ENCODE assay signal across 21 mouse cellular contexts in the genomic region with DNA sequence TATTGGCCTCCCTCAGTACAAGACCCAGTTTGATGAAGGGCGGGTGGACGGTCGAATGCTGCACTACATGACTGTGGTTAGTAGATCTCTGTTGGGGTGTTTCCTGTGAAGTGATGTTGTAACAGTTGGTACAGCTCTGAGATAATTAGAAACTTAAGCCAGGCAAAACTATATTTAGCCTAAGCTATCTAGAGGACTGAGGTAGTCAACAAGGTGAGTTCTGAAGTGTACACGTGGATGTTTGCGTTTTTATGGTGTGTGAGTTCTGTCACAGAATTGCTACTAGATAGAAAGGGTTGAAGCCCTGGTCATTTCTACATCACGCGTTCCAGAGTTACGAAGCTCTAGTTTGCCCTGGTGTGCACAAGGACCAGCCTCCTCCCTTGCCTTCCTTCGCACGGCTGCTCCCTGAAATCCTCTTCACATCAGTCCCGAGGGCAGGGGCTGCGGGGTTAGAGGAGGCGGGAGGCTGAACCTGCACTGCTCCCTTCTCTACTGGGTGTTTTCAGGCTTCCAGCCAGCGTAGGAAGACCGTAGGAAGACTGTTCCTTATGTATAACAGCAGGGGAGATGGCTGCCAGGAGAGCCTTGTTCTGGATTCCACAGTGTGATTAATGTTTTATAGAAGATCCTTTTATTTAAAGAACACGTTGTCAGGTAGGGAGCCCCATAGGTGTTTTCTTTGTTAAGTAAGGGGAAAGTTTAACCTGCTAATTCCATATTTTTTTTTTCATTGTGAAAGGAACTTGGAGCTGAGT. TPM values are rescaled to one million over a fixed set of nuclear protein-coding genes. Genes with fewer than 3 reads are reported as not detected.
DNase-seq lines count a peak whose midpoint lies in the region; ATAC-seq and TF ChIP-seq lines count a peak whose summit lies in the region.
"Had no signal": no experiment of that assay in that cellular context is flagged by ENCODE, and none has a peak within 500 bp of the region (broad histone marks: within the 10 kb centered on the region; RNA-seq: fewer than 3 reads in every experiment).

No protein-coding gene starts in this region.

- 89% methylated on average over 16 of the region's 16 CpGs for WGBS in intestine, embryonic 14.5 days
- WGBS in intestine, postnatal 0 days: 87% methylated on average over 16 of the region's 16 CpGs
- WGBS in heart, postnatal 0 days: 63% methylated on average over 16 of the region's 16 CpGs

- H3K4me2 ChIP-seq in intestine, embryonic 14.5 days (ENCODE audit: low read length): no peak overlapping the region
- no peak overlapping the region for H3K4me2 ChIP-seq in intestine, postnatal 0 days (replicated peaks; ENCODE audit: low read depth)
- H3K4me2 ChIP-seq in heart, postnatal 0 days (ENCODE audit: low read depth, low read length): no peak overlapping the region
- H3K4me2 ChIP-seq: heart, embryonic 13.5 days; hindbrain, embryonic 14.5 days; lung, embryonic 14.5 days had no signal

- peak; percentile 15 to 38 for DNase-seq in cerebellum, postnatal 14 days
- DNase-seq in intestine, embryonic 14.5 days (ENCODE audit: low spot score): peak; percentile 36
- peak; percentile 56 for DNase-seq in brain, adult 2 months (ENCODE audit: low read depth, low spot score)
- peak; percentile 65 for DNase-seq in heart, postnatal 0 days (ENCODE audit: low spot score)
- no peak for DNase-seq in lung, postnatal 4 days
- DNase-seq in cerebellum, adult 18-20 months: no peak
- DNase-seq: B cell, adult 2 months; cerebellum, adult 8-10 months; kidney, adult 11 months; kidney, postnatal 14 days; liver; lung, embryonic 14.5 days; midbrain, embryonic 14.5 days; thymus, postnatal 36 days had no signal

- H3K4me1 ChIP-seq in intestine, embryonic 14.5 days (replicated peaks; ENCODE audit: control insufficient read depth, insufficient read depth, low read length): no peaks in the 10 kb centered on the region
- H3K4me1 ChIP-seq in intestine, postnatal 0 days (replicated peaks; ENCODE audit: control insufficient read depth, insufficient read depth, low read length): no peaks in the 10 kb centered on the region
- peaks cover 16% of the 10 kb centered on the region for H3K4me1 ChIP-seq in heart, postnatal 0 days (ENCODE audit: control insufficient read depth, insufficient read depth)

- no peaks in the 10 kb centered on the region for H3K9me3 ChIP-seq in intestine, embryonic 14.5 days (ENCODE audit: control insufficient read depth, low read length)
- H3K9me3 ChIP-seq in intestine, postnatal 0 days (ENCODE audit: control insufficient read depth): no peaks in the 10 kb centered on the region
- no peaks in the 10 kb centered on the region for H3K9me3 ChIP-seq in heart, postnatal 0 days (replicated peaks; ENCODE audit: control insufficient read depth, low read length)
- H3K9me3 ChIP-seq: heart, embryonic 13.5 days had no signal

- no peak overlapping the region for H3K4me3 ChIP-seq in intestine, embryonic 14.5 days (ENCODE audit: low read depth, low read length)
- H3K4me3 ChIP-seq in intestine, postnatal 0 days (ENCODE audit: low read depth, low read length): no peak overlapping the region
- H3K4me3 ChIP-seq in heart, postnatal 0 days (ENCODE audit: low read depth, low read length): no peak overlapping the region
- H3K4me3 ChIP-seq: heart, embryonic 13.5 days had no signal

- TF ChIP-seq EP300 in heart, postnatal 0 days (IDR thresholded peaks at IDR 0.05; ENCODE audit: low read depth): no peak; the same call in 1 of the 2 replicates

- H3K36me3 ChIP-seq in intestine, embryonic 14.5 days (ENCODE audit: control insufficient read depth, insufficient read depth, low read length): peaks cover 75% of the 10 kb centered on the region
- H3K36me3 ChIP-seq in intestine, postnatal 0 days (ENCODE audit: control insufficient read depth, insufficient read depth): peaks cover 57% of the 10 kb centered on the region
- H3K36me3 ChIP-seq in heart, postnatal 0 days (replicated peaks; ENCODE audit: control insufficient read depth, insufficient read depth, low read length): peaks cover 82% of the 10 kb centered on the region

- no peak overlapping the region for H3K9ac ChIP-seq in intestine, embryonic 14.5 days (ENCODE audit: low read length)
- H3K9ac ChIP-seq in intestine, postnatal 0 days (ENCODE audit: low read depth, low read length): no peak overlapping the region
- H3K9ac ChIP-seq in heart, postnatal 0 days (replicated peaks; ENCODE audit: low read depth, low read length): no peak overlapping the region
- H3K9ac ChIP-seq: heart, embryonic 13.5 days; hindbrain, embryonic 14.5 days; lung, embryonic 14.5 days had no signal

- no peak for TF ChIP-seq CTCF in intestine, postnatal 0 days (IDR thresholded peaks at IDR 0.05; ENCODE audit: low read depth)
- no peak for TF ChIP-seq CTCF in heart, postnatal 0 days (IDR thresholded peaks at IDR 0.05; ENCODE audit: low read depth)

- no peak overlapping the region for H3K27ac ChIP-seq in intestine, embryonic 14.5 days (ENCODE audit: low read depth)
- H3K27ac ChIP-seq in intestine, postnatal 0 days (ENCODE audit: low read depth, low read length): no peak overlapping the region
- peak overlapping the region; percentile 80 for H3K27ac ChIP-seq in heart, postnatal 0 days (ENCODE audit: low read depth)
- H3K27ac ChIP-seq: heart, embryonic 13.5 days; hindbrain, embryonic 14.5 days had no signal

- no peaks in the 10 kb centered on the region for H3K27me3 ChIP-seq in intestine, embryonic 14.5 days (replicated peaks; ENCODE audit: control insufficient read depth, insufficient read depth, low read length)
- no peaks in the 10 kb centered on the region for H3K27me3 ChIP-seq in intestine, postnatal 0 days (replicated peaks; ENCODE audit: control insufficient read depth, insufficient read depth, low read length)
- no peaks in the 10 kb centered on the region for H3K27me3 ChIP-seq in heart, postnatal 0 days (ENCODE audit: control insufficient read depth, insufficient read depth, low read length)
- H3K27me3 ChIP-seq: heart, embryonic 13.5 days; Patski had no signal

- no peak for ATAC-seq in cerebellum, adult (ENCODE audit: insufficient number of reproducible peaks, low FRiP score, low TSS enrichment)
- ATAC-seq in intestine, embryonic 14.5 days (replicated peaks; ENCODE audit: low FRiP score, low TSS enrichment, low read depth): no peak
- no peak for ATAC-seq in intestine, postnatal 0 days
- ATAC-seq in heart, postnatal 0 days (ENCODE audit: insufficient read depth, low read depth): peak; percentile 64
- ATAC-seq: forebrain, embryonic 16.5 days; Patski had no signal

RNA-seq across cellular contexts. Expression of a gene that starts 9.8 kb away (rescaled TPM):
- 1.8 and 2.5 TPM in 2 replicates for polyA plus RNA-seq in intestine, embryonic 14.5 days (2014; fragmentation: Nextera tagmentation; extraction: Ambion mirVana)
- polyA plus RNA-seq in intestine, postnatal 0 days (2015; fragmentation: Nextera tagmentation; extraction: Ambion mirVana): 10.4 and 11.7 TPM in 2 replicates
- 0.97 TPM in 1 of 2 replicates, not detected in the other for total RNA-seq in heart, postnatal 0 days (2014; rRNA removed; ENCODE audit: low replicate concordance)
- polyA plus RNA-seq in heart, postnatal 0 days (2015; fragmentation: Nextera tagmentation; extraction: Ambion mirVana): 0.21 and 0.48 TPM in 2 replicates
- total RNA-seq: megakaryocyte progenitor cell, adult 5-6 weeks had no signal

RNA-seq across cellular contexts. Expression of a gene that starts 20.0 kb away (rescaled TPM):
- 149 TPM in 2 replicates for polyA plus RNA-seq in intestine, embryonic 14.5 days (2014; fragmentation: Nextera tagmentation; extraction: Ambion mirVana)
- 89.1 and 97.3 TPM in 2 replicates for polyA plus RNA-seq in intestine, postnatal 0 days (2015; fragmentation: Nextera tagmentation; extraction: Ambion mirVana)
- total RNA-seq in heart, postnatal 0 days (2014; rRNA removed; ENCODE audit: low replicate concordance): 17.6 and 24.2 TPM in 2 replicates
- polyA plus RNA-seq in heart, postnatal 0 days (2015; fragmentation: Nextera tagmentation; extraction: Ambion mirVana): 196 and 197 TPM in 2 replicates

Comparison
In these comparisons a context has a peak if more than half of its experiments do, and no peak if none do; other contexts are left out.
1. DNase-seq: peak in cerebellum, postnatal 14 days (2 of 2), intestine, embryonic 14.5 days (single experiment), brain, adult 2 months (single experiment) and heart, postnatal 0 days (single experiment); none in lung, postnatal 4 days (0 of 2) and cerebellum, adult 18-20 months (0 of 2).